ENCODE assay signal across 10 mouse cellular contexts in genomic region chr10:22413702-22414494, GRCm38 (mm10). TPM values are rescaled to one million over a fixed set of nuclear protein-coding genes. Genes with fewer than 3 reads are reported as not detected.
DNase-seq lines count a peak whose midpoint lies in the region; ATAC-seq lines count a peak whose summit lies in the region.
"Not testable (repeated sequence)": the region's sequence is repeated elsewhere in the genome, so short reads cannot be mapped to it uniquely, and the experiment has no call there.
"Had no signal": no experiment of that assay in that cellular context is flagged by ENCODE, and none has a peak within 500 bp of the region (broad histone marks: within the 10 kb centered on the region; RNA-seq: fewer than 3 reads in every experiment).

No protein-coding gene starts in this region.

- not testable (repeated sequence) for H3K9ac ChIP-seq in stomach, embryonic 15.5 days

- H3K4me3 ChIP-seq in stomach, embryonic 15.5 days (replicated peaks), result not testable (repeated sequence)

- not testable (repeated sequence) for H3K27ac ChIP-seq in stomach, embryonic 15.5 days

- not testable (repeated sequence) for H3K36me3 ChIP-seq in stomach, embryonic 15.5 days

- peak; percentile 93 for ATAC-seq in common myeloid progenitor, adult 5-6 weeks (replicated peaks; ENCODE audit: low read depth, poor library complexity, severe bottlenecking)
- peak; percentile 89 to 97 for ATAC-seq in hematopoietic stem cell, adult 5-6 weeks (replicated peaks in 1 of 2; ENCODE audit: insufficient read depth in 1 of 2, low FRiP score in 2 of 2, low TSS enrichment in 1 of 2, low read depth in 1 of 2, poor library complexity in 2 of 2, severe bottlenecking in 2 of 2)
- ATAC-seq in stomach, embryonic 15.5 days (ENCODE audit: insufficient read depth, low FRiP score, low read depth), result peak; percentile 50; the same call in 1 of the 2 replicates

- 6% methylated on average over 2 of the region's 8 CpGs for WGBS in stomach, embryonic 15.5 days

- peak; percentile 1 for DNase-seq in CD4-positive, CD25-positive, alpha-beta regulatory T cell, adult 2 months (ENCODE audit: low read depth, low spot score)
- DNase-seq in gastrocnemius, adult 18-20 months (ENCODE audit: low spot score), result peak; percentile 3
- peak; percentile 32 to 44 for DNase-seq in kidney, postnatal 4 days
- DNase-seq in lung, postnatal 10 days, result peak; percentile 44
- DNase-seq in neural tube, embryonic 10.5 days (ENCODE audit: extremely low spot score, low spot score), result peak; percentile 18

- not testable (repeated sequence) for H3K4me1 ChIP-seq in stomach, embryonic 15.5 days

- not testable (repeated sequence) for H3K9me3 ChIP-seq in stomach, embryonic 15.5 days

- not testable (repeated sequence) for H3K27me3 ChIP-seq in stomach, embryonic 15.5 days (replicated peaks)

- H3K4me2 ChIP-seq in stomach, embryonic 15.5 days, result not testable (repeated sequence)

RNA-seq across cellular contexts. Expression of gene Raet1d, which starts 53.5 kb away (rescaled TPM):
- total RNA-seq in common myeloid progenitor, adult 5-6 weeks (2017), result not detected in 2 replicates
- total RNA-seq in gastrocnemius, adult 18-20 months (2021), result not detected
- not detected in 2 replicates for total RNA-seq in hematopoietic stem cell, adult 5-6 weeks (2017)
- 9.4 and 10.6 TPM in 2 replicates for polyA plus RNA-seq in stomach, embryonic 15.5 days (2015; fragmentation: Nextera tagmentation; extraction: Ambion mirVana)
- total RNA-seq: adrenal gland, adult 18-20 months; layer of hippocampus, adult 18-20 months had no signal
